Mouse (Mus musculus) heart, adult 2 months (tissue): ENCODE measurements around the gene Lamb3.

Source experiments
- CTCF ChIP-seq: fragments of 200-600 bp; IDR thresholded peaks from 2 replicates; pipeline ENCODE4 v1.8.1; 2022; ENCODE audit warnings: antibody characterized with exemption, mild to moderate bottlenecking, moderate library complexity
- EP300 ChIP-seq: fragments of 200-500 bp; IDR thresholded peaks from 2 replicates; pipeline ENCODE4 v1.6.1; 2011; ENCODE audit warnings: low read depth, low read length, control low read depth; ENCODE audit not compliant: insufficient read depth

GRCm38 (mm10) chr1:193234130-193234645 is 26.7 kb downstream of the Lamb3 start:
- no peak for TF ChIP-seq CTCF
- TF ChIP-seq EP300, result no peak
